Mouse (Mus musculus): ENCODE results near the gene Dnajc28. TPM values are rescaled to one million over a fixed set of nuclear protein-coding genes. Genes with fewer than 3 reads are reported as not detected.

The Dnajc28 gene
- polyA plus RNA-seq, 1 experiment = 0.39 TPM

DNA sequence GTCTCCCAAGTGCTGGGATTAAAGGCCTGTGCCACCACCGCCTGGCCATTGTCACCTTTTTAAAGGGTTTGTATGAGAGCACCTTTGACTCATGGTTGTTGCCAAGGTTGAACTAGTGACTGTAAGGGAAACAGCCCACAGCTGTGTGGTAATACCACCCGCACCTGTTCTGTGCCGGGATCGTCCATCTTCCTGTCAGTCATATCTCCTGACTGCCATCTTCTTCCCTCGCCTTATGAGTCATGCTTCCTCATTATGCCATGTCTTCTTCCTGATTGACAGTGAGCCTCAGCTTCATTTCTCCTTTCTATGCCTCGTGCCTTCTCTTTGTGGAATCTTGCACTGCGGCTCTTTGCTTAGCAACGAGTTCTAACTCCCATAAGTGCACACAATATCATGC lies 11.9 kb downstream of the Dnajc28 start:
- no peak for TF ChIP-seq POLR2A (IDR thresholded peaks at IDR 0.05; ENCODE audit: low read depth, low read length)
- no peak for TF ChIP-seq CTCF (IDR thresholded peaks at IDR 0.05; ENCODE audit: extremely low read depth, insufficient read depth, insufficient read length, insufficient replicate concordance)
- H3K4me1 ChIP-seq (ENCODE audit: control insufficient read depth, insufficient read depth, insufficient read length) = no peaks in the 10 kb centered on the region; the same call in 1 of the 2 replicates
- H3K4me3 ChIP-seq (ENCODE audit: extremely low read depth, insufficient read depth, insufficient read length) = no peak overlapping the region
- no peaks in the 10 kb centered on the region for H3K27me3 ChIP-seq (ENCODE audit: control insufficient read depth, insufficient read depth, low read length)
- H3K27ac ChIP-seq (ENCODE audit: insufficient read depth, low read length) = no peak overlapping the region
- no peaks in the 10 kb centered on the region for H3K36me3 ChIP-seq (ENCODE audit: control insufficient read depth, insufficient read depth, low read length)
- no peak for DNase-seq (ENCODE audit: low read depth in 1 of 2, low spot score in 2 of 2)
- WGBS = 59% methylated on average over 8 of the region's 8 CpGs

DNA sequence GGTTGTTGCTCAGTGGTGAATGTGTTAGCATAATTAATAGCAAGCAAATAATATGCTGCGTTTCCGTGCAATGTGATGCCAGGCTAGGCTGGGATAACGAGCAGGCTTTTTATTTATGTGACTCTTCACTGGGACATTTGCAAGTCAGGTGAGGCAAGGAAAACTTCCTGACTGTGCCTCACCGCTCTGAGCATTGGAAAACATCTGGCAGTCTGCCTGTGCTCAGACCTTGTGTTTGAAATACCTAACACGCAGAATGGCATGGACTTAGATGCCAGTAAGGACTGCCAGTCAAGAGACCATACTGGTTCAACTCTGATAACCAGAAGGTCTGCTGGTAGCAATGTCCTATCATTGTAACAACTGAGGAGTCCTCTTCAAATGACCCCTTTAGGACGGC lies 13.7 kb downstream of the Dnajc28 start:
- DNase-seq (ENCODE audit: low read depth in 1 of 2, low spot score in 2 of 2) = no peak
- H3K4me3 ChIP-seq (ENCODE audit: extremely low read depth, insufficient read depth, insufficient read length) = no peak overlapping the region

DNA sequence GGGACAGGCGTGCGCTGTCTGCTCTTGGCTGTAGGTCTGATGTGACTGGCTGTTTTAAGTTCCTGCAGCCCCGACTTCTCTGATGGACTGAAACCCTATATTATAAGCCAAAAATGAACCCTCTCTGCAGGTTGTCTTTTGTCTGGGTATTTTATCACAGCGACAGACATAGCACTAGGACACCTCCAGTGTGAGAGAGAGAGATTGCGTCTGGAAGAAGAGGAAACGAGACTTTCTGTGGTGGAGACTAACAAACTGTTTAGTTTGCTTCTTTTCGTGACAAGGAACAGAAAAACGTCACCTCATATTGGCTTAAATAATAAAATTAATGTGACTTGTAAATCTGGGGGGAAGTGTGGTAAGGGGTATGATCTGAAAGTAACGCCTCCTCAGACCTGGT lies 17.1 kb downstream of the Dnajc28 start:
- Histone ChIP-seq H3K4me3 (ENCODE audit: extremely low read depth, insufficient read depth, insufficient read length) (no peak overlapping the region), H3K4me1 (ENCODE audit: control insufficient read depth, insufficient read depth, insufficient read length) (peaks cover 4% of the 10 kb centered on the region; the same call in 1 of the 2 replicates), H3K27me3 (ENCODE audit: control insufficient read depth, insufficient read depth, low read length) (no peaks in the 10 kb centered on the region), H3K36me3 (ENCODE audit: control insufficient read depth, insufficient read depth, low read length) (no peaks in the 10 kb centered on the region), H3K27ac (ENCODE audit: insufficient read depth, low read length) (peak overlapping the region; percentile 34; the same call in 1 of the 2 replicates)
- TF ChIP-seq CTCF (IDR thresholded peaks at IDR 0.05; ENCODE audit: extremely low read depth, insufficient read depth, insufficient read length, insufficient replicate concordance) (no peak), POLR2A (IDR thresholded peaks at IDR 0.05; ENCODE audit: low read depth, low read length) (no peak)
- no peak for DNase-seq (ENCODE audit: low read depth in 1 of 2, low spot score in 2 of 2)
- WGBS = 35% methylated on average over 9 of the region's 9 CpGs

More for the DNA sequence above, 13.7 kb downstream of the Dnajc28 start:
- WGBS = 89% methylated on average over 6 of the region's 6 CpGs
- Histone ChIP-seq H3K27me3 (ENCODE audit: control insufficient read depth, insufficient read depth, low read length) (no peaks in the 10 kb centered on the region), H3K27ac (ENCODE audit: insufficient read depth, low read length) (no peak overlapping the region), H3K4me1 (ENCODE audit: control insufficient read depth, insufficient read depth, insufficient read length) (peaks cover 4% of the 10 kb centered on the region; the same call in 1 of the 2 replicates), H3K36me3 (ENCODE audit: control insufficient read depth, insufficient read depth, low read length) (no peaks in the 10 kb centered on the region)
- no peak for TF ChIP-seq CTCF (IDR thresholded peaks at IDR 0.05; ENCODE audit: extremely low read depth, insufficient read depth, insufficient read length, insufficient replicate concordance)
- TF ChIP-seq POLR2A (IDR thresholded peaks at IDR 0.05; ENCODE audit: low read depth, low read length) = no peak

DNA sequence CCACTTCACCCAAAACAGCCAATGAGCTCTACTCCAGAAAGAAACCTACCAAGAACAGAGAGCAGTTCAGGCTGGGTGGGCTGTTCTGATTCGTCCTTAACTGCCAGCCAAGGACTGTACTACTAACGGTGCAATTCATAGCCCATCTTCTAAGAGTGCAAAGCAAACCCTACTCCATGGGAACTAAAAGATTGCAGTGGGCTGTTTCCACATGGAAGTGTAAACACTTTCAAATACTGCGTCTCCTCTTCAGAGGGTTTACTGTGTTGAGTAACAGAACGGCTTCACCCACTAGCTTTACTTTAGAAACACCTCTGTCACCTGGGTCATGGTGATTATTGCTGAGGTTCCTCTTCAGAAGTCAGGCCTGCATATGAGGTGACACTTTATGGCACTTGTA lies 17.7 kb downstream of the Dnajc28 start:
- TF ChIP-seq CTCF (IDR thresholded peaks at IDR 0.05; ENCODE audit: extremely low read depth, insufficient read depth, insufficient read length, insufficient replicate concordance) = no peak
- no peak for TF ChIP-seq POLR2A (IDR thresholded peaks at IDR 0.05; ENCODE audit: low read depth, low read length)
- DNase-seq (ENCODE audit: low read depth in 1 of 2, low spot score in 2 of 2) = no peak
- Histone ChIP-seq H3K27me3 (ENCODE audit: control insufficient read depth, insufficient read depth, low read length) (no peaks in the 10 kb centered on the region), H3K36me3 (ENCODE audit: control insufficient read depth, insufficient read depth, low read length) (no peaks in the 10 kb centered on the region), H3K4me1 (ENCODE audit: control insufficient read depth, insufficient read depth, insufficient read length) (peaks cover 4% of the 10 kb centered on the region; the same call in 1 of the 2 replicates), H3K27ac (ENCODE audit: insufficient read depth, low read length) (no peak overlapping the region), H3K4me3 (ENCODE audit: extremely low read depth, insufficient read depth, insufficient read length) (no peak overlapping the region)
- WGBS = 74% methylated on average over 4 of the region's 4 CpGs

DNA sequence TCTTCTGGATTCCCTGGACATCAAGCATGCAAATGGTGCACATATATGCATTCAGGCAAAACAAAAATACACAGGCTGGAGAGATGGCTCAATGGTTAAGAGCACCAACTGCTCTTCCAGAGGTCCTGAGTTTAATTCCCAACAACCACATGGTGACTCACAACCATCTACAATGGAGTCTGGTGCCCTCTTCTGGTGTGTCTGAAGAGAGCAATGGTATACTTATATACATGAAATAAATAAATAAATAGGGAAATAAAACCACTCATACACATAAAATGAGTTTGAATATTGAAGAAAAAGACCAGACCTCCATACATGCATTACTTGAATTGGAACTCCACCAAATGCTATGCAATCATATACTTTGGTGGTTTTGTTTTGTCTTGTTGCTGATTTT lies 19.6 kb downstream of the Dnajc28 start:
- no peak for TF ChIP-seq CTCF (IDR thresholded peaks at IDR 0.05; ENCODE audit: extremely low read depth, insufficient read depth, insufficient read length, insufficient replicate concordance)
- no peak for TF ChIP-seq POLR2A (IDR thresholded peaks at IDR 0.05; ENCODE audit: low read depth, low read length)
- DNase-seq (ENCODE audit: low read depth in 1 of 2, low spot score in 2 of 2) = no peak
- no peak overlapping the region for H3K27ac ChIP-seq (ENCODE audit: insufficient read depth, low read length)
- H3K4me1 ChIP-seq (ENCODE audit: control insufficient read depth, insufficient read depth, insufficient read length) = peaks cover 7% of the 10 kb centered on the region; the same call in 1 of the 2 replicates
- no peaks in the 10 kb centered on the region for H3K27me3 ChIP-seq (ENCODE audit: control insufficient read depth, insufficient read depth, low read length)
- H3K36me3 ChIP-seq (ENCODE audit: control insufficient read depth, insufficient read depth, low read length) = peaks cover 4% of the 10 kb centered on the region; the same call in 1 of the 2 replicates
- no peak overlapping the region for H3K4me3 ChIP-seq (ENCODE audit: extremely low read depth, insufficient read depth, insufficient read length)

DNA sequence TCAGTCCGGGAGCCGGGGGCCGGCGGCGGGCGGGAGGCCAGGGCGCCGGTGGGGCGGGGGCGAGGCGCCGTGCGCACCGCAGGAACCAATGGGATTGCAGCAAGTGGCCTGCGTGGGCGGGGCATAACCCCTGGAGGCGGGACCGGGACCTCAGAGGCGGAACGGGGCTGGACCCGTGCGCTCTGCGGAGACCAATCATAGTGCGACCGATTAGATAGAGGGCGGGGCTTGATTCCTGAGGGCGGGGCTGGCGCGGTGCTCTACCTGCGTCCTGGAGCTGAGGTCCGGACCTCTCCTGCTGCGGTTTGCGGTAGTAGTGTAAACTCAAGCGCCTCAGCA lies 21.2 kb downstream of the Dnajc28 start, which contains the start of gene Tmem50b:
Gene Tmem50b, minus strand, starts transcription at position 129 of the 339 bp plus-strand sequence.
- WGBS = under 1% methylated on average over 34 of the region's 34 CpGs
- TF ChIP-seq CTCF (IDR thresholded peaks at IDR 0.05; ENCODE audit: extremely low read depth, insufficient read depth, insufficient read length, insufficient replicate concordance) = no peak
- no peak; the same call in 1 of the 2 replicates for TF ChIP-seq POLR2A (IDR thresholded peaks at IDR 0.05; ENCODE audit: low read depth, low read length)
- Histone ChIP-seq H3K27me3 (ENCODE audit: control insufficient read depth, insufficient read depth, low read length) (no peaks in the 10 kb centered on the region), H3K4me3 (ENCODE audit: extremely low read depth, insufficient read depth, insufficient read length) (peak within 1 kb of the TSS; percentile 73), H3K36me3 (ENCODE audit: control insufficient read depth, insufficient read depth, low read length) (peaks cover 4% of the 10 kb centered on the region), H3K4me1 (ENCODE audit: control insufficient read depth, insufficient read depth, insufficient read length) (peaks cover 11% of the 10 kb centered on the region; the same call in 1 of the 2 replicates), H3K27ac (ENCODE audit: insufficient read depth, low read length) (peak within 1 kb of the TSS; percentile 77)
- DNase-seq (ENCODE audit: low read depth in 1 of 2, low spot score in 2 of 2) = peak; percentile 92 to 99

Data from spleen, adult 2 months (tissue).